Mouse (Mus musculus) gastrocnemius, postnatal 10 days (tissue): ENCODE data around the gene Gm3633. TPM values are rescaled to one million over a fixed set of nuclear protein-coding genes. Genes with fewer than 3 reads are reported as not detected.
"Not testable (repeated sequence)": the region's sequence is repeated elsewhere in the genome, so short reads cannot be mapped to it uniquely, and the experiment has no call there.

Experiments used
- DNase-seq: peaks from one replicate; pipeline ENCODE4 v3.0.0; 2021; ENCODE audit warnings: mixed read lengths
- long read RNA-seq, 2 experiments: library from polyadenylated mRNA; stranded (forward); transcript quantifications; one replicate each; pipeline ENCODE4 v2.0.0; 2021
- microRNA-seq, 2 experiments: library from miRNA; unstranded; fragments of <30 nt; microRNA quantifications; one replicate each; pipeline ENCODE4 v1.2.0; 2021
- total RNA-seq, 2 experiments: library from RNA; stranded (reverse); gene quantifications; 2 replicates each; pipeline ENCODE4 v1.2.3; 2021

Gene Gm3633
- total RNA-seq: not detected
- long read RNA-seq, experiment 1: 0 reads
- long read RNA-seq, experiment 2: 0 reads

DNA sequence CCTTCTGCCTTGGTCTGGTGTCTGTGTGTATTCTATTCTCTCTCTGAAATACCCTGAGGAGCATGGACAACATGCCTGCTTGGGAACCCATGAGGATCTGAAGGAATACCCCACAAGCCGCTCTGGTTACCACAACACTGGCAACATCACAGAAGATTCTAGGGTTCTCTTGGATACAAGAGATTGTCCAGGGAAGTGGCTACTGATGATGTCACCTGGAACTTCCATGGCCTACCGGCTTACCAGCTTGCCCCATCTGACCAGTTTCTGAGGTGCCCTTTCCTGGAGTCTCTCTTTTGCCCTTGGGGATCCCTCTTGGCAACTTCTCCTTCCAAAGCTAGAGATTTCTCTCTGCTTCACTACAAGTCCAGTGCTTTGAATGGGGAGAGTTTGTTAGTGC, at the start of gene Gm3633:
TSS of gene Gm3633 (minus strand) at position 101 of the 400 bp plus-strand sequence.
- DNase-seq: not testable (repeated sequence)

DNA sequence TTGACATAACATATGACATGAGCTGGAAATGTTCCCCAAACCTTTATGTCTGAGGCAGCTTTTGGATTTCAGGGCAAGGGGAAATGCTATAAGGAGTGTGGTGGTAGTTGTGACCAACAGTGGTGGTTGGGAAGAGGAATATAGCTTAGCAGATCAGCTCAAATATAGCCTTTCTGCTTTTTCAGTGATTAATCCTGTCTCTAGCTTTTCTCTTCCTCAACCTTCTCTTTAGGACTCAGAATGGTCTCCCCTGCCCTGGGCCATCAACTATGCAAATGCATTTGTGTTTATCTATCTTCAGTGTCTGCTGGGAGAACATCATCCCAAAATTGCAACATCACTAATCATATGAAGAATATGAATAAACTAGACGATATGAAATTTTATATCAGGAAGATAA, 13.9 kb upstream of the Gm3633 start, which contains the start of gene Gm10378:
TSS of gene Gm10378 (plus strand) at position 301 of the 400 bp plus-strand sequence.
- not testable (repeated sequence) for DNase-seq

DNA sequence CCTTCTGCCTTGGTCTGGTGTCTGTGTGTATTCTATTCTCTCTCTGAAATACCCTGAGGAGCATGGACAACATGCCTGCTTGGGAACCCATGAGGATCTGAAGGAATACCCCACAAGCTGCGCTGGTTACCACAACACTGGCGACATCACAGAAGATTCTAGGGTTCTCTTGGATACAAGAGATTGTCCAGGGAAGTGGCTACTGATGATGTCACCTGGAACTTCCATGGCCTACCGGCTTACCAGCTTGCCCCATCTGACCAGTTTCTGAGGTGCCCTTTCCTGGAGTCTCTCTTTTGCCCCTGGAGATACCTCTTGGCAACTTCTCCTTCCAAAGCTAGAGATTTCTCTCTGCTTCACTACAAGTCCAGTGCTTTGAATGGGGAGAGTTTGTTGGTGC, 41.9 kb downstream of the Gm3633 start, which contains the start of gene Gm17124:
TSS of gene Gm17124 (minus strand) at position 101 of the 400 bp plus-strand sequence.
- DNase-seq: not testable (repeated sequence)

Small RNAs within 50 kb of the gene (microRNA-seq; reads per million reads assigned to microRNA genes)
- gene Gm23620 (0 reads per million in 2 experiments), gene Gm25228 (0 reads per million in 2 experiments)

Other genes with a start within 250 kb of the Gm3633 start
- not detected for gene Gm8005, start 202.2 kb downstream of the Gm3633 start, total RNA-seq
- gene Gm8011, start 178.0 kb downstream of the Gm3633 start, total RNA-seq: not detected
- not detected for gene Gm8020, start 139.6 kb downstream of the Gm3633 start, total RNA-seq
- gene Gm8024, start 117.6 kb downstream of the Gm3633 start, total RNA-seq: not detected
- gene Gm17124, start 42.0 kb downstream of the Gm3633 start, total RNA-seq: not detected
- not detected for gene Gm10378, start 14.0 kb upstream of the Gm3633 start, total RNA-seq
- not detected for gene Gm3015, start 126.9 kb upstream of the Gm3633 start, total RNA-seq
- gene Gm10377, start 156.1 kb upstream of the Gm3633 start, total RNA-seq: not detected
- gene Gm21977, start 211.6 kb upstream of the Gm3633 start, total RNA-seq: not detected